Mouse (Mus musculus) embryonic facial prominence, embryonic 14.5 days (tissue): ENCODE results near the gene Wdfy4. TPM values are rescaled to one million over a fixed set of nuclear protein-coding genes. Genes with fewer than 3 reads are reported as not detected.

ENCODE experiments used
- ATAC-seq: fragments of 200-750 bp; cut with Nextera tagmentation; 2 replicates; pipeline ENCODE4 v1.8.0; 2017; ENCODE audit warnings: low read depth, moderate number of reproducible peaks, moderate TSS enrichment
- DNase-seq: peaks from one replicate; pipeline ENCODE4 v3.0.0-alpha.2; 2015; ENCODE audit warnings: low spot score
- H3K27ac ChIP-seq: fragments of 300-500 bp; sonication (generic); replicated peaks from 2 replicates; pipeline ENCODE4 v1.5.1; 2014; ENCODE audit warnings: low read depth, mild to moderate bottlenecking, low read length, moderate library complexity
- H3K27me3 ChIP-seq: fragments of 300-500 bp; sonication (generic); replicated peaks from 2 replicates; pipeline ENCODE4 v1.6.1; 2014; ENCODE audit warnings: low read length; ENCODE audit not compliant: control insufficient read depth, insufficient read depth
- H3K36me3 ChIP-seq: fragments of 300-500 bp; sonication (generic); 2 replicates; pipeline ENCODE4 v1.6.1; 2014; ENCODE audit warnings: low read length, mixed read lengths; ENCODE audit not compliant: control insufficient read depth, insufficient read depth
- H3K4me1 ChIP-seq: fragments of 300-500 bp; sonication (generic); 2 replicates; pipeline ENCODE4 v1.6.1; 2014; ENCODE audit warnings: antibody characterized with exemption, low read length; ENCODE audit not compliant: control insufficient read depth, insufficient read depth
- H3K4me2 ChIP-seq: fragments of 300-500 bp; sonication (generic); 2 replicates; pipeline ENCODE4 v1.6.1; 2014; ENCODE audit warnings: low read depth, mild to moderate bottlenecking, low read length, moderate library complexity, mixed read lengths
- H3K4me3 ChIP-seq: fragments of 300-500 bp; sonication (generic); 2 replicates; pipeline ENCODE4 v1.5.1; 2014; ENCODE audit warnings: low read depth, mild to moderate bottlenecking, low read length
- H3K9ac ChIP-seq: fragments of 300-500 bp; sonication (generic); 2 replicates; pipeline ENCODE4 v1.6.1; 2014; ENCODE audit warnings: low read depth, mild to moderate bottlenecking, low read length, moderate library complexity, mixed read lengths
- H3K9me3 ChIP-seq: fragments of 300-500 bp; sonication (generic); 2 replicates; pipeline ENCODE4 v1.6.1; 2016; ENCODE audit warnings: low read length; ENCODE audit not compliant: control insufficient read depth
- WGBS: fragments of 180-500 bp; shearing (Covaris S2); extraction: QIAGEN DNeasy Blood & Tissue Kit; methylation state at CpG from one replicate; pipeline ENCODE4 v1.1.7; 2014; 5-methylcytosine and 5-hydroxymethylcytosine counted together
- polyA plus RNA-seq: library from polyadenylated mRNA; unstranded; fragments of >200 nt; fragmentation: Nextera tagmentation; extraction: Ambion mirVana; gene quantifications from 2 replicates; pipeline ENCODE4 v1.2.1, GENCODE M21; 2014

The Wdfy4 gene
- polyA plus RNA-seq, 1 experiment from 2014 or later, result 0.38 TPM

DNA sequence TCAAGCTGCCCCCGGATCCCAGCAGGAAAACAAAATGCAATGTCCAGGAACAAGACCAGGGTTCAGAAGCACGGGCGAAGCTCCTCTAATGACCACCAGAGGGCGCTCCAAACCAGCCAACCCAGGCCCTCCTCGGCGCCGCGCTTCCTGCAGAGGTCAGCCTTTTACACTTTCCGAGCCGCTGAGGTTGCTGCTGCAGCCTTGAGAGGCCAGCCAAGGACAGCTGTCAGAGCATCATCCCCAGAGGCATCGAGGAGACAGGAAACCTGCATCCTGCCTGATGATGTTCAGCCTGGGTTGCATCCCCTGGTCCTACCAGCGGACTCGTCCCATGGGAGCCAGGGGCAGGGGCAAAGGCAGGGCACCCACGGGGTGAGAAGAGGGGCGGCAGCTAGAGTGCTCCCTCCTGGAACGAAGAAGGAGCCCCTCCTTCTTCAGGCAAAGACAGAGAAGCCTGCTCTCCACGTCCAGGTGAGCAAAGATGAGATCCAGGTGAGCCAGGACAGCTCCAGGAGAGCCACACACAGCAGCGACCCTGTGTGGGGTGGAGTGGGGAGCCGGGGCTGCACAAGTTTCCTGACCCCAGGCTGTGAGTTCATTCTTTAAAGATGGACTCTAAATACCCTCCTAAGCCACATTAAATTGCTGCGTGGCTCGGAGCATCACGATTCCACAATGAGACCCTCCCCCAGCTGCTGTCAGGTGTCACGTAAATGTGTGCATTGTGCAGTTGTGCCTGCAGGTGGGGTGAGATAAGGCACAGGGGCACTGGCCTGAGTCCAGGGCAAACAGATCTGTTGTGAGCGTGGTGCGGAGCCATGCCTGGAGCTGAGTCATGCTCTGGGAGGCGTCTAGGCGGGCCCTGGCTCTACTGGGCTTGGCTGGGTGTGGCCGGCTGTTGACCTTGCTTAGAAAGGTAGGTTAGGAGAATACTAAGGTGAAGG is 28.8 kb upstream of the Wdfy4 start, which contains the start of gene Arhgap22:
Gene Arhgap22 (plus strand): TSS at position 204 of the 944 bp plus-strand sequence.
- DNase-seq (peak; percentile 91), ATAC-seq (peak; percentile 78)
- H3K9ac ChIP-seq, result no peak within 1 kb of the TSS
- H3K27ac ChIP-seq, result no peak within 1 kb of the TSS
- H3K9me3 ChIP-seq, result no peaks in the 10 kb centered on the region
- H3K4me1 ChIP-seq, result no peaks in the 10 kb centered on the region
- no peak within 1 kb of the TSS for H3K4me3 ChIP-seq
- H3K4me2 ChIP-seq, result peak within 1 kb of the TSS; percentile 42
- WGBS, result 17% methylated on average over 28 of the region's 28 CpGs
- no peaks in the 10 kb centered on the region for H3K36me3 ChIP-seq
- peaks cover 4% of the 10 kb centered on the region; the same call in 1 of the 2 replicates for H3K27me3 ChIP-seq

- Histone ChIP-seq H3K36me3 (no peaks in the 10 kb centered on the region), H3K4me1 (no peaks in the 10 kb centered on the region), H3K27me3 (peaks cover 4% of the 10 kb centered on the region; the same call in 1 of the 2 replicates), H3K4me3 (no peak overlapping the region), H3K9me3 (no peaks in the 10 kb centered on the region), H3K4me2 (no peak overlapping the region), H3K9ac (no peak overlapping the region), H3K27ac (no peak overlapping the region)
- DNase-seq (no peak), ATAC-seq (no peak)
- WGBS, result 88% methylated on average over 12 of the region's 12 CpGs
Measured at GRCm38 (mm10) chr14:33212958-33213309, 27.6 kb upstream of the Wdfy4 start.

DNA sequence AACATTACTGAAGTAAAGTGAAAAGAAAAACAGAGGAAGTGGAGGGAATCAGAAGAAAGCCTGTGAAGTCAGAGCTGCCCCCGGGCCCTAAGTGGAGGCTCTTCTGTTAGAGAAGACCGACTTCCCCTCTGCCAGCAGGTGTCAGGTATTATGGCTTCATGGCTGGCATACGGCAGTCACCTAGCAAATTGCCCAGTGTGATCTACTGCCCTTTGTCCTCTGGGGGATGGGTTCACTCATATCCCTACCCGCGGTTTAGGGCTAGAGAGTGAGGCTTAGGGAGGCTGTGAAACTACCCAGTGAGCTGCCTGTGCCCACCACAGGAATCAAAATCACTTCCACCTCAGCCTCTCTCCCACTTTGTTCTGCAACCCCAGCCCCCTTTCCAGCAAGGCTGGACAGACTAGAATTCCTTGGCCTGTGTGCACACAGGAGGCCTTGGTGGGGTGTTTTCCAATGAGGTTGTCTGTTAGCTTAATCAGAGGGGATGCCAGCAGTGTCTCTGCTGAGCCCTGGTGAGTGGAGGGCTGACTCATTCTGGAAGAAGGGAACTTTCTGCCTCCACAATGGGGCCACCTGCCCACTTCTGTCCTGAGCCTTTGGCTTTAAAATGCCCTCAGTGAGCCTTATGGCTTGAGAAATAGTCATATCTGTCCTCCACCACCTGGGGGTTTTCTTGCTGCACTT is 27.1 kb upstream of the Wdfy4 start:
- 55% methylated on average over 5 of the region's 5 CpGs for WGBS
- H3K4me3 ChIP-seq, result no peak overlapping the region
- no peak overlapping the region for H3K4me2 ChIP-seq
- no peak overlapping the region for H3K9ac ChIP-seq
- H3K4me1 ChIP-seq, result no peaks in the 10 kb centered on the region
- no peak for ATAC-seq
- no peak overlapping the region for H3K27ac ChIP-seq
- DNase-seq, result no peak
- peaks cover 4% of the 10 kb centered on the region; the same call in 1 of the 2 replicates for H3K27me3 ChIP-seq
- H3K36me3 ChIP-seq, result no peaks in the 10 kb centered on the region
- no peaks in the 10 kb centered on the region for H3K9me3 ChIP-seq

DNA sequence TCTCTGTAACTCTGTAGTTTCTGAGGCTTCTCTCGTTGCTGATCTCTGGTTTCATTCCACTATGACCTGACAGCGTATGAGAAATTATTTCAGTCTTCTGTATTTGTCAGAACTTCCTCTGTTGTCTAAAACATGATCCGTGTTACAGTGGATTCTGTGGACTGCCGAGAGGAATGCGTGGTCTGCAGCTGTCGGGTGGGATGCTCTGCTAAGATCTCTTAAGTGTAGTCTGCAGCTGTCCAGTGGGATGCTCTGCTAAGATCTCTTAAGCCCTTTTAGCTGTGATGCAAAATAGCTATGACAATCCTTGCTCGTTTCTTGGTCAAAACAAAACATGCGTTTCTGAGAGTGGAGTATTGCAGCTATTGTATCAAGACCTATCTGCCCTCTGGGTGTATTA is 25.5 kb upstream of the Wdfy4 start:
- 55% methylated on average over 8 of the region's 8 CpGs for WGBS
- no peak overlapping the region for H3K4me3 ChIP-seq
- DNase-seq, result peak; percentile 83

DNA sequence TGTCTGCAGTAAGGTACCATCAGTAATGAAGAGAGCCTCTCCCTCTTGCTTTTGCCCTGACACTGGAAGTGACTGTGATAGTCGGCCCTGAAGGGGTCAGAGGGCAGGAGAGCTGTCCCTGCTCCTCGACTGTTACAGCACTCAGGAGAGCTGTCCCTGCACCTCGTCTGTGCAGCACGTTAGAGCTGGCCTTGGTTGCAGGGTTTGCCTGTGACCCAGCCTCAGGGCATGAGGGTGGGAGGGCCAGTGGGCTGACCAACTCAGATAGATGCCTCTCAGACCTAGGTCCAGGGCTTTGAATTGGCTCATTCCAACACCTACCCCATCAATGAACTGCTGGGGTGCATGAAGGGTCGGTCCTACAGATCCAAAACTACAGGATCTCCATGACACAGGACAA is 23.0 kb upstream of the Wdfy4 start:
- H3K9ac ChIP-seq, result no peak overlapping the region
- no peak for DNase-seq
- ATAC-seq, result no peak
- WGBS, result 21% methylated on average over 5 of the region's 5 CpGs
- no peak overlapping the region for H3K4me2 ChIP-seq
- H3K4me3 ChIP-seq, result no peak overlapping the region
- 0 out of 2 replicates have a peak, but pooled peaks cover 2% of the 10 kb centered on the region for H3K27me3 ChIP-seq
- H3K9me3 ChIP-seq, result no peaks in the 10 kb centered on the region
- no peak overlapping the region for H3K27ac ChIP-seq
- H3K36me3 ChIP-seq, result no peaks in the 10 kb centered on the region
- H3K4me1 ChIP-seq, result no peaks in the 10 kb centered on the region

More for the DNA sequence above, 25.5 kb upstream of the Wdfy4 start:
- Histone ChIP-seq H3K4me2 (no peak overlapping the region), H3K4me1 (no peaks in the 10 kb centered on the region), H3K9ac (no peak overlapping the region), H3K9me3 (no peaks in the 10 kb centered on the region), H3K27me3 (peaks cover 6% of the 10 kb centered on the region; the same call in 1 of the 2 replicates), H3K27ac (0 out of 2 replicates have a peak overlapping the region, but pooled peaks have one; percentile 28), H3K36me3 (no peaks in the 10 kb centered on the region)
- ATAC-seq, result peak; percentile 58; the same call in 1 of the 2 replicates

DNA sequence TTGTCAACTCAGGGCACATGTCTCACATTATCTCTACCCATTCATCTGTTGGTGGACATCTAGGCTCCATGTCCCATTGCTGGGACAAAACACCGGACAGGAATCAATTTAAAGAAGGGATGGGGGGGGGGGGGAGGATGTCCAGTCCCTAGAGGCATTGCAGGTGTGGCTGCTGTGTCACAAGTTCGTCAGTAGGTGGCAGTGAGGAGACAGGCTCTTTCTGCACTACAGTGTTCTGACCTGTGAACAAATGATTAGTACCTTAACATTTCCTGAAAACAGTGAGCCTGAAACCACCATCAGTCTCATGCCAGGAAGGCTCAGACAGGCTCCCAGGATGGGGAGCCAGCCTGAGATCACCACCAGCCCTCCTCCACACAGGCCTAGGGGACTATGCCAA is 21.7 kb upstream of the Wdfy4 start:
- H3K27ac ChIP-seq, result no peak overlapping the region
- no peak for DNase-seq
- H3K9me3 ChIP-seq, result no peaks in the 10 kb centered on the region
- H3K27me3 ChIP-seq, result 0 out of 2 replicates have a peak, but pooled peaks cover 2% of the 10 kb centered on the region
- WGBS, result 0% methylated on average over 2 of the region's 2 CpGs
- H3K4me1 ChIP-seq, result no peaks in the 10 kb centered on the region
- H3K9ac ChIP-seq, result no peak overlapping the region
- ATAC-seq, result no peak
- no peaks in the 10 kb centered on the region for H3K36me3 ChIP-seq
- no peak overlapping the region for H3K4me3 ChIP-seq
- no peak overlapping the region for H3K4me2 ChIP-seq

- Histone ChIP-seq H3K4me1 (no peaks in the 10 kb centered on the region), H3K36me3 (no peaks in the 10 kb centered on the region), H3K27me3 (0 out of 2 replicates have a peak, but pooled peaks cover 2% of the 10 kb centered on the region), H3K27ac (no peak overlapping the region), H3K4me2 (peak overlapping the region; percentile 50), H3K9ac (peak overlapping the region; percentile 37; the same call in 1 of the 2 replicates), H3K9me3 (no peaks in the 10 kb centered on the region), H3K4me3 (peak overlapping the region; percentile 25; the same call in 1 of the 2 replicates)
- no peak for ATAC-seq
- peak; percentile 40 for DNase-seq
- WGBS, result 43% methylated on average over 17 of the region's 24 CpGs
Measured at GRCm38 (mm10) chr14:33205280-33205965, 20.1 kb upstream of the Wdfy4 start.

GRCm38 (mm10) chr14:33203777-33204176 is 18.5 kb upstream of the Wdfy4 start:
- Histone ChIP-seq H3K9ac (no peak overlapping the region), H3K36me3 (no peaks in the 10 kb centered on the region), H3K4me3 (no peak overlapping the region), H3K27me3 (0 out of 2 replicates have a peak, but pooled peaks cover 2% of the 10 kb centered on the region), H3K27ac (no peak overlapping the region), H3K4me1 (no peaks in the 10 kb centered on the region), H3K4me2 (no peak overlapping the region), H3K9me3 (no peaks in the 10 kb centered on the region)
- 86% methylated on average over 14 of the region's 14 CpGs for WGBS
- no peak for ATAC-seq
- no peak for DNase-seq
